Mouse (Mus musculus): ENCODE results near the gene Aldh9a1. TPM values are rescaled to one million over a fixed set of nuclear protein-coding genes. Genes with fewer than 3 reads are reported as not detected.

Aldh9a1 gene
- total RNA-seq, 2 experiments from 2014 or later, result 70.5 to 94.4 TPM

Small RNAs within 50 kb of the gene (microRNA-seq; reads per million reads assigned to microRNA genes)
- gene Gm25911 (ENCODE audit: borderline number of aligned reads in 2 of 2), result 1.2 to 1.4 reads per million in 2 experiments

Other genes with a start within 250 kb of the Aldh9a1 start
- 10 to 100 TPM; 57.8 to 76.8 TPM for gene Uck2, start 64.7 kb upstream of the Aldh9a1 start, total RNA-seq (2021)
- 100 to 1,000 TPM; 132 to 149 TPM for gene Tmco1, start 41.6 kb upstream of the Aldh9a1 start, total RNA-seq (2021)
- gene Mgst3, start 43.9 kb downstream of the Aldh9a1 start, total RNA-seq (2021), result 10 to 100 TPM; 71.3 to 93.4 TPM
- 1 to 10 TPM in 1 of 2 experiments, not detected in 1; 1.2 TPM for gene Lrrc52, start 116.8 kb downstream of the Aldh9a1 start, total RNA-seq (2021)
- 1 to 10 TPM; 4.6 to 10.0 TPM for gene Rxrg, start 248.4 kb downstream of the Aldh9a1 start, total RNA-seq (2021)